Mouse (Mus musculus): ENCODE data around the gene Xrcc3.

Gene Xrcc3

DNA sequence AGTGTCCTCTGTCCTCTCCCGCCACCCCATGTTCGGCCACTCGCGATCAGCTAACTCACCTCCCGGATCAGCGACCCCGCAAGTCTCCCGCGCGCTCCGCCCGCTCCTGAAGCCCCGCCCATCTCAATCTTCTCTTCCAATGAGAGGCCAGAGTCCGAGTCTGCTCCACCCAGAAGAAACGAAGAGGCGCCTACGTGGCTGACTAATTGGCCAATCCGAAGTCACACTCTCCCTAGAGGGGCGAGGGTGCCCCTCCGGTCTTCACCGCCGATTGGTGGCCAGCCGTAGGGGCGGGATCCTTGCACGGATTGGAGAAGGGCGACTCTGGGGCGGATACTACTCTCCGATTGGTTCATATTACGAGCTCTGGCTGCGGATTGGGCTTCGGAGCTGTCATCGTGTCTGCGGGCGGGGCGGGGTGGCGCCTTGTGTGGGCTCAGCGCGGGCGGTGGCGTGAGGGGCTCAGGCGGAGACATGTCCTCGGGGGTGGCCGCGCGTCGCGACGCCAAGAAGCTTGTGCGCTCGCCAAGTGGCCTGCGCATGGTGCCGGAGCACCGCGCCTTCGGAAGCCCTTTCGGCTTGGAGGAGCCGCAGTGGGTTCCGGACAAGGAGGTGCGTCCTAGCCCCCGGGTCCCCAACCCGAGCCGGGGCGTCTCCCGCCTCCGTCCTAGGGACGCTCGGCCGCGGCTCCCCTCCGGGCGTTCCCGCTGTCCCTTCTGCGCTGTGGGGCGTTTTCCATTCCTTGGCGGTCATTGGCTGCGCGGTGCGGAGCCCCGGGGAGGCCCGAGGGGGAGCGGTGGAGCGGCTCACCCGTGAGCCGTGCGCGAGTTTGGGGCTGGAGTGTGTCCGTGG lies at the start of gene Xrcc3, which contains the start of gene Zfyve21:
Gene Xrcc3 (minus strand): TSS at position 108 of the 852 bp plus-strand sequence.
Gene Zfyve21 (plus strand): TSS at position 405 of the 852 bp plus-strand sequence.
- peak; percentile 98 for DNase-seq

DNA sequence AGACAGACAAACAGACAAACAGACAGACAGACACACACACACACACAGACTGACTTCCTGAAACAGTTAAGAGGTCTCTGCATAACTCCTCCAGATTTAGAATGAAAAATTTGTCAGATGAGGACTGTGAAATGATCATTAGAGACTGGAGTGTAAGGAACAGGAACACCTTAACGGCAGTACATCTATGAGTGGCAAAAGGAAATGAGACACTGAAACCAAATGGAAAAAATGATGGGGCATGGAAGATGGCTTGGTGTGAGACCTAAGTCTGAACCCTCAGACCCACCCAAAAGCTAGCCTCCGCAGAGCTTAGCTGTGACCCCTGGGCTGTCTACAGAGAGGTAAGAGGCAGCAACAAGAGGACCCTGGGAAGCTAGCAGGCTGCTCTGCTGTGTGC lies 41.8 kb upstream of the Xrcc3 start:
- DNase-seq, result no peak

DNA sequence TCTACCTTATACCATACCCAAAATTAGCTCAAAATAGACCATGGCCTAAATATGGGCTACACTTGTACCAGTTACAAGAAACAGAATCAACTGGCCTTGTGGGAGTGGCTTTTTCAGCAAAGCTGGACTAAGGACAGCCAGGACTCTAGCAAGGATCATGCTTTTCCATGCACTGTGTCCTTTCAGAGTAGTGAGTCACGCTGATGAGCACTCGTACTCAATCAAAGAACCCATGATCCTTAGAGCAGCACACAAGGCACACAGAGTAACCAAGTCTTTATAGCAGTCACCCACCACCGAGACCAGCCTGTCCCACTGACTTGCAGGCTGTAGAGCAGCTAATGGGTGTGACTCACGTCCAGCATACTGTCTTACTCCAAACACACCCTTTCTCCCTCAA lies 39.9 kb upstream of the Xrcc3 start:
- no peak for DNase-seq

DNA sequence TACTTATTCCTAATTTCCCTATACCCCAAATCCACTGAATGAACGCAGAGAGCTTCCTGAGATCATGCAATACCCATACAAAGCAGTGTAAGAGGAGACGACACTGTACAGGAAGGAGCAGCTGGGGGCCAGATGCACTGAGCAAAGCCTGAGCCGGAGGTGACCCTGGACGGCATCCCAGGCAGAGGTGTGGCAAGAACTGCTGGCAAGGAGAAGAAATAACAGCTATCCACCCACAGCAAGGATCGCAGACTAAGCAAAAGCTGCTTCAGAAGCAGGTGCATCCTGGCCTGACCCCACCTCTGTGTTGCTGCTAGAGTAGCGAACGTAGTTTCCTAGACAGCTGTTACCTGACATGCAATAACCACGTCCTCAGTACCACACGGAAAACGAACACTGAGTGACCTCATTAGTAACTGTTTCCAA lies 39.4 kb upstream of the Xrcc3 start:
- DNase-seq, result peak; percentile 61

DNA sequence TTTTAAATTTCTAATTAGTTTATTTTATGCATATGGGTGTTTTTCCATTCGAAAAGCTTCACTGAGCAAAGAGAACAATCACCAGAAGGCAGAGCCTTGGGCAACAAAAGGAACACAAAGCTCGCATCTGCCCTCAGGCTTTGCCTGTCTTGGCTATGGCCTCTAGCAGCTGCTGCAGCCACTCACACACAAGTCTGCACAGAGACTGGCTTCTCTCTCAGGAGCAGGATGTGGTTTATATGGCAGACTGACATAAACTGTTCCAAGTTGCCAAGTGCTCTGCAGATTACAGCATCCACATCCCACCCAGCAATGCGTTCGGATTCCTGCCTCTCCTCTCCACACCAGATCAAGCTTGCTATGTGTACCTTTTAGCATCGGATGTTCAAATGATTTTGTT lies 38.1 kb upstream of the Xrcc3 start:
- no peak for DNase-seq

DNA sequence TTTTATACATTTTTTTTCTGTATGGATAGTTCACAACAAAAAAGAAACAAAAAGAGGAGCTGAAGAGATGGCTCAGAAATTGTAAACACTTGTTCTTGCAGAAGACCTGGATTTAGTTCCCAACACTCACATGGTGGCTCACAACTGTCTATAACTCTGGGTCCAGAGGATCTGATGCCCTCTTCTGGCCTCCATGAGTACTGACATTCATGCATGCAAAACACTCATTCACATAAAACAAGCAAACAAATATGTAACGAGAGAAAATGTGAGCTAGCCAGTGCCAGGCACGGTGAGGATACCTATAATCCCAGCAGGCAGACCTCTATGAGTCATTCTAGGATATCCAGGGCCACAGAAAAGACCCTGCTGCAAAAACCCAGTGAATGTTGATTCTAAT lies 37.6 kb upstream of the Xrcc3 start:
- DNase-seq, result no peak

DNA sequence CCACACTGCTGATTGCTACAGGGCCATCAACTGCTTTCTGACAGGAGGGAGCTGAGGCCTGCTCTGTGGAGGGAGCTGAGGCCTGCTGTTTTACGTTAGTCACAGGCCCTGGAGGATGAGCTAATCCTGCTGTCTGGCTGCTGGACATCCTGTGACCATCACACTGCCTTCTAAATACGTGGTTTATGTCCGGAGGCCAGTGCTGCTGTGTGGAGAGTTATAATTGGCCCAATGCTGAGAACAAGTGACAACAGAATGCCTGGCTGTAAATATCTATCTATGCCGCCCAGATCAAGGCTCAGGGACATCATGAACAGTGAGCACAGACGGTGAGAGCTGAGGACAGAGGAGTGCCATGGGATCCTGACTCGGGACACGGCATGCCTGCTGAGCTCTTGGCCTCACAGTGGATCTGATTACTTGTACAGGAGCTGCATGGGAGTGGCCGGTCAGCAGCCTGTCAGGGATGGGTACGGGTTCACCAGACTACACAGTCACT lies 34.7 kb upstream of the Xrcc3 start:
- DNase-seq, result no peak

DNA sequence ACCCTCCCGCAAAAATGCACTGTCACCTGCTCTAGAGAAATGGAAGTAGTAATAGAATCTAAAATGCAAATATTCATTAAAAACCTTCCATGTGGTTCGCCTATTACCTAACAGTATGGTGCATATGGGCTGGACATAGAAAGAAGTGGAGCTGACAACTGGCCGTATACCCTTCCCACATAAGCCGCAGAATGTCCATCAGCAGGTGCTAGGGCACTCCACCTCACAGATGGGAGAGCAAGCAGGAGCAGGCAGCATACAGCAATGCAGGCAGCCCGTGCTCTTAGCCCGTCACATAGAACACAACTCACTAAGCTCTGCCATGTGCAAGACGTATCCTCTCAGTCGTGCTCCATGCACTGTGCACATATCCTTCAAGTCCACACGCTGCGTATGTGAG lies 33.1 kb upstream of the Xrcc3 start:
- no peak for DNase-seq

DNA sequence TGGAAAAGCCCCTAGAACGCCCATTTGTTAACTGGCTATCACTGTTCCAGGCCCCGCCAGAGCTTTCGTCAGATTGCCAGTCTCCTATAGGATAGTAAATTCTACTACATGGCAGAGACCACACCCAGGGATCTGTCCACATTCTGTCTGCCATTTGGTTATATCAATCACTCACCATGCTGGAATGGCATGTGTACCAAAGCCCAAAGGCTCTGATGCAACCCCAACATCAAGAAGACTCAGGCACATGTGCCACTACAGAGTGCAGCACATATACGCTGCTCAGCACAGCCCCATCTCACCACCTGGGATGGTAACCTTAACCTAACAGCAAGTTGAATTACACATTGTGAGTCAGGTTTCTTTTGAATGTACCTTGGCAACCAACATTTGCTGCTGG lies 32.3 kb upstream of the Xrcc3 start:
- no peak for DNase-seq

DNA sequence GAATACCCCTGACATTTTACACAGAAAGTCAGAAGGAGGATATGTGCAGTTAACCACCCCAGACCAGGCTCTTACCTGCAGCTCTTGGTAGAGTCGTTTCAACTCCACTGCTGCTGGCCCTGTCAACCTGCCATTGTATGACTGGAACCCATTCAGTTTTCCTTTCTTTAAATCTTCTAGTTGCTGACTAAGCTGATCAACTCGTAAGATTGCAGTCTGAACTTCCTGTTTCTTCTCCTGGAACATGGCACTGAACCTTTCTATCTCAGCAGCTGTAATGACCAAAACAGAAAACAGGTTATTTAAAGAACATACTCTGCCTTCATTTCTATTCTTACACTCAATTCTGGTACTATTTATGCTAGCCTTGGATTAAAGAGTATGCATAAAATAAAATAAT lies 29.8 kb upstream of the Xrcc3 start:
- no peak for DNase-seq

DNA sequence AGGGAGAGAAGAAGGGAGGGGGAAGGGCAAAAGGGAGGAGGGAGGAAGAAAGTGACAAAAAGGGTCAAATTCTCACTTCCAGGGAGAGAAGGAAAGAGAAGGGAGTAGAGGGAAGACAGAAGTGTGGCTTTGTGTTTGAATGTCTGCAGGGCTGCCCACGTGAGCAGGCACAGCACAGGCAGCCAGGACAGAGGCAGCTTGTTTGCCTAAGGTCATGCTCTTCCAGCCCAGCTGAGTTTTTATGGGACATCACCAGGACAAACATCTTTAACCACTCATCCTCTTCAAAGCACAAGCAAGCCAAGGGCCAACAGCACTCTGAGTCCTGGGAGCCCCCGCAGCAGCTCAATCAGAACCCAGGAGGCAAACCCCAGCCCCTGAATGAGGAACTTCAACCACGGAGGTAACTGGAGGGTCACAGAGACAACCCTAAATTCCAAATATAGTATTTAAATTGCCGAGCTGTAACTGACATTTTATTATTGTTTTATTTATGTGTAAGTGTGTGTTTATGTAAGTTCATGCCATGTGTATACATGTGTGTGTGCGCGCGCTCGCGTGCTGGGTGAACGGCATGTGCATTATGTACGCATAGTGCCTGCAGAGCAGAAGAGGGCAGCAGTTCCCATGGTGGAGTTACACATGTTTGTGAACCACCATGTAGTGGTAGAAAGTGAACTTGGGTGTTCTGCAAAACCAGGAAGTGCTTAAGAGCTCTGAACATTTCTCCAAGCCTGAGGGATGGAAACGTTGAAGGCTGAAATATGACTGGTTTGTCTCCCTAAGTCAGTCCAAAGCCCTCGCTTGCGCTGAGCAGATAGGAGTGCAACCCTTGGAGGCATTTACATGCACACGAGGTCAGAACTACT lies 29.1 kb upstream of the Xrcc3 start:
- no peak for DNase-seq

DNA sequence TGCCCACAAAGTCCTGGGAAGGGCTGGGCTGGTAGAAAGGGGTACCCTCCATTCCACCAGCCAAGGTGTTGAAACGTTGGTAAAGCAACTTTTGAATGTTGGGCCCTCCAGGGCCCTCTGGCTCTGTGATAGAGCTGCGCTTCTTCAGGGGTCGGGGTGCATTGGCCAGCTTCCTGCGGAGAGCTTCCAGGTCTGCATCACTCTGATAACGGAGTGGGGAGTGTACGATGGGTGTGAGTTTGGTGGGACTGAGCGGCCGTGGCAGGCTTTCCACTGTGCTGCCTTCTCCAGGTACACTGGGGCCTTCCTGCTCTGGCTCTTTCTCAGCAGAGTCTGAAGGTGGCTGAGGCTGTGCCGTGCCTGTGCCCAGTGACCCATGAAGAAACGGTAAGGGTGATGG lies 19.8 kb upstream of the Xrcc3 start:
- no peak for DNase-seq

DNA sequence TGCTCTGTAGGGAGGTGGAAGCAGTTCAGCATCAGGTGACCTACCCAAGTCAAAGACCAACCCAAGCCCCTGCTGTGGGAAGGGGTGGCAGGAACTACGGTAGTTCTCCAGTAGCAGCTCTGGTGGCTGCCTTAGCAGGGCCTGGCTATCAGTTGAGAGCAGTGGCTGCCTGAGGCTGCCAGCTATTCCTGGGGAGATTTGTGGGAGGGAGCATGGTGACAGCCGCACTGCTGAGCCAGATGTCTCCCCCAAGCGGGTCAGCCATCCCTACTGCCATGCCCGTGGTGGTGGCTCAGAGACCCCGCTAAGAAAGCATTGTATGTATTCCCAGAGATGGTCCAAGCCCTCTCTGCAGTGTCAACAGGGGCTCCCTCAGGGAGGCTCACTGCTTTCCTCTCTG lies 19.0 kb upstream of the Xrcc3 start:
- DNase-seq, result no peak

DNA sequence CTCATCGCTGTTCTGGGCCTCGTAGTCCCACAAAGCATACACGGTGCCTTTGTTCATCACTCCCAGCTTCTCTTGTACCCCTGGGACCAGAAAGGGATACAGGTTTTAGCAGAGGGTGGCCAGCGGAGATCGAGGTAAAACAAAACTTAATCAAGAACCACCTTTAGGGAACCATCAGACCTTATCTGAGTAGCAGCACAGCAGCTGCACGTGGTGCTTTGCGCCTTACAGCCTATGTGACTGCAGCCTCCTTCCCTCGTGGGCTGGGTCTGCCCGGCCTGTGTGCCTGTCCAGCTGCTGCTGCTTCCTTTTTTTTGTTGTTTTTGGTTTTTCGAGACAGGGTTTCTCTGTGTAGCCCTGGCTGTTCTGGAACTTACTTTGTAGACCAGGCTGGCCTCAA lies 16.7 kb upstream of the Xrcc3 start:
- no peak for DNase-seq

DNA sequence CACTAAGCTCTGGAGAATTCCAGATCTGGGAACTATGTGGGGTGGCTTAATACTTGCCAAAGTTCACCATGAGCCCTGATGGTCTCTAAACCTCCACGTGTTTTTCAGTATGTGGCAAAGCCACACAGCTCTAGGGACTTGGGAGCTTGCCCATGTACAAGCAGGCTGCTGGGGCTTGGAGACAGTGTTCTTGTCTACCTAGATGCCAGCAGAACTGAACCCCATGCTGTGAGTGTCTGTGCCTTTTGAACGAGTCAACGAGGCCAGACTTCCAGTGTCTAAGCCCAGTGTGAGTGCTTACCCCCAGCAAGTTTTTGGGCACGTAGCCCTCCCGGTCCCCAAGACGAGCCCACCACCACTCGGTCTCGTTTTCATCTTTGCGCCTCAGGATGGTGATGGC lies 16.3 kb upstream of the Xrcc3 start:
- no peak for DNase-seq

DNA sequence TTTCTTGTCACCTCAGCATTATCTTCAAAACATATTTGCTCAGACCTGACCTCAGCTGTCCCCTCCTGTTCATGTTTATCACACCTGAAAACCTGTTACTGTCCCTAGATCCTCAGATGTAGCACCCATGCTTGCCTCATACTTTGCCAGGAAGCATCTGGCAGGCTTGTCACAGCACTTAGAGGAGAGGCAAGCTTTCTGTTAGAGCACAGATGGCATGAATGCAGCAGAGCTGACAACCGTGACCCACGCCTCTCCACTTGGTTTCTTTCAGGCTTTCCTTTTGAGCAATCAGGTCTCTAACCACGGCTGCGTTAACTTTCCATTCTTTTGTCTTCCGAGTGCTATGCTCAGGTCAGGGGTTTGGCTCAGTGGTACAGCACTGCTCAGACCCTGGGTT lies 15.8 kb upstream of the Xrcc3 start:
- DNase-seq, result no peak

DNA sequence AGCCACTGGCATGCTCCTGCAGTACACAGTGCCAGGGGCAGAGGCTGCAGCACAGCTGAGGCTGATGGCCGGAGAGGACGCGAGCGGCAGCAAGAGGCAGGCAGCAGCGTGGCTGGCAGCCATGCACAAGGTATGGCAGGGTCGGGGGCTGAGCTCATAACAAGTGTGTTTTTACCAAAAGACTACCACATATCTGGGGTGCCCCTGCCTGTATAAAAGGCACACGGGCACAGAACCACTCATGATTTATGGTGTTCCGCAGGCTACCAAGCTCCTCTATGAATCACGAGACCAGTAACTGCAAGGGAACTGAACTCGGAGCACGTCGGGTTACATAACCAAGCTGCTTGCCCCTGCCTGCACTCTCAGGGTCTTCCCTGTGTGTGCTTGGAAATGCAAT lies 13.9 kb upstream of the Xrcc3 start:
- no peak for DNase-seq

DNA sequence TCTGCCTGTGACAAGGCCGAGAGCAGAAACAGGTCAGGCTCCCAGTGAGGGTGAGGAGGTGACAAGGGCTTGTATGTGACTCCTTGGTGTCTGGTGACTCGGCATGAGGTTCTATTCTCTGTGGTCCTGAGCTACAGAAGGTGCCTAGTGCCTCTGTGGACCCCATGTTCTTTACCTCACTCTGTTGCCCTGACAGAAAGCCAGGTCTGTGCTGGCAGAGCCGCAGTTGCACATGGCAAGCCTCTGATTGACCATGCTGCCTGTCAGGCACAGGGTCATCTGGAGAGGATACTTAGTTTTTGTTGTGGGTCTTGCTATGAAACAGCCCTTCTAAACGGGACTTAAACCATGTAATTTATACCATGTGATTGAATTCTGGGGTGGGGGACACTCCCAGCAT lies 8.3 kb upstream of the Xrcc3 start:
- DNase-seq, result no peak

DNA sequence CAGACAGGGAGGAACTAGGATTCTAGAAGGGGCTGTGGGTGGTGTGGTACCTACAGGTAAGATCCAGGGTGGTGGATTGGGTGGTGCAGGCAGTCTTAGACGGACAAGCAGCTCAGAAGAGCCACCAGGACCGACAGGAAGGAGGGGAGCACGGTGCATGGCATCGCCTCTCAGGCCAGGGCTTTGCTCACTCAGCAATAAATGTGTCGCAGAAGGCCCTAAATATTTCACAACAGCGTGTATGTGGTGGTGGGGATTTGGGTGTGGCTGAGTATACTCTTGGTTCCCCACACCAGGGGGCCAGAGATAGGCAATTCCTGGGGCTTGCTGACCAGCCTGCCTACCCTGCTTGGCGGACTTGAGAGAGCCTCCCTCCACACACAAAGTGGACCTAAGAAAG lies 7.0 kb upstream of the Xrcc3 start:
- no peak for DNase-seq

DNA sequence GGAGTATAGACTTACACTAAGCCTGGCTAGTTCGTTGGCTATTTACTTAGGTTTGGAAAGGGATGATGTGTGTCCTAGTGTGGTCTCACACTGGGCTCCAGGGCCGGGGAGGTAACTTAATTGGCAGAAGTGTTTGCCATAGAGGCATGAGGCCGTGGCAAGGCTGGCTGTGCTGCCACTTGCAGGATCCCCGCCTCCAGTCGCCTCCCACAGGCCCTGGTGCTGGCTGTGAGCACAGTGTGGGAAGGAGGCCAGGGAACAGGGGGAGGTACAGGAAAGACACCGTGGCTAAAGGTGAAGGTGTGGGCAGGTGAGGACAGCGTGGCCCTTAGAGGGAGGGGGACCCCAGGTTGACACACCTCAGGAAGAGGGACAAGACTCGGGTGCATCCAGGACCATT lies 6.3 kb upstream of the Xrcc3 start:
- DNase-seq, result peak; percentile 57

DNA sequence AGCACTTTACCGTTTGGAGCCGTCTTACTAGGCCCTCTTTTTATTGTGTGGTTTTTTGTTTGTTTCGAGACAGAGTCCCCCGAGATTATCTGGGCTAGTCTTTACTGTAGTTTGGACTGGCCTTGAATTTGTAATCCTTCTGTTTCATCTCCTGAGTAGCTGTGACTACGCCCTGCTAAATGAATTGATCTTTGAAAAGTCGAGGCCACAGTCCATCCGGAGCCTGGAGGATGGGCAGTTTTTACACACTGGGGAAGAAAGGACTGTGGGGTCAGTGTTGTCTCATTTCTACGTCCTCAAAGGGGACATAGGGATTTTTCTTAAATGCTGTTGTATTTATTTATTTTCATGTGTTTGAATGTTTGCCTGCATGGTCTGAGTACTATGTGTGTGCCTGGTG lies 4.3 kb upstream of the Xrcc3 start:
- DNase-seq, result no peak

DNA sequence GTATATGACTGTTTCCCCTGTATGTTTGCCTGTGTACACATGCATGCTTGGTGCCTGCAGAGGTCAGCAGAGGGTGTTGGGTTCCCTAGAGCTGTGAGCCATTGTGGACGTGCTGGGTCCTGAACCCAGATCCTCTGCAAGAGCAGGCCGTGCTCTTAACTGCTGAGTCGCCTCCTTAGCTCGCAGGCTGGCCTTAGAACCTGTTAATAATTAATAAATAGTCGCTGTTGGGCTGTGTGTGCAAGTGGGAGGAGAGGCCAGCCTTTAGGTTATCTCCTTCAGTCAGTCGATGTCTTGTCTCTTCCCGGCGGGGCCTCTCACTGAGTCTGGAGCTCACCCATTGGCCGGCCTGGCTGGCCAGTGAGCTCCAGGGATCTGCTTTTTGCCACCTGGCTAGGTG lies 3.3 kb upstream of the Xrcc3 start:
- peak; percentile 35 for DNase-seq

DNA sequence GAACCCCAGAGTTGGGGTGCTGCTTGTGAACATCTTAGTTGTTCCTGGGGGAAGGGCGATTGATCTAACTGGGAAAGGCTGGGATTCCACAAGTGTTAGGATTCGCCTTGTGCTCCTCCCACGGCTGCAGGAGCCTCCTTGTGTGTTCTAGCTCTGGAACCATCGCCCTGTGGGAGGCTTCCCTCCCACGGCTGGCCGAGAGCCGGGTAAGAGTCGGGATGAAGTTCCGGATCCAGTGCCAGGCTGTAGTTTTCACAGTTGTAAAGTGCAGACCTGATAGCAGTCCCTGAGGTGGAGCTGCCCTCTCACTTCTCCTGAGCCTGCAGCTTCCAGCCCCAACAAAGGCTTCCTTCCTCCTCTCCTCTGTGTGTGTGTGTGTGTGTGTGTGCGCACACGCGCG lies 2.9 kb upstream of the Xrcc3 start:
- DNase-seq, result peak; percentile 56

Data from kidney, postnatal 10 days (tissue).